Mouse (Mus musculus) cerebellum, adult (tissue): Measurements from ENCODE around the gene Eed.

Experiments used
- ATAC-seq: cut with Nextera tagmentation; 2 replicates; pipeline ENCODE4 v1.9.2; 2017; ENCODE audit warnings: mild to moderate bottlenecking, moderate library complexity, mixed read lengths; ENCODE audit not compliant: insufficient number of reproducible peaks, low FRiP score, low TSS enrichment

The Eed gene

GRCm38 (mm10) chr7:89909711-89910110, 71.1 kb downstream of the Eed start:
- ATAC-seq = no peak

DNA sequence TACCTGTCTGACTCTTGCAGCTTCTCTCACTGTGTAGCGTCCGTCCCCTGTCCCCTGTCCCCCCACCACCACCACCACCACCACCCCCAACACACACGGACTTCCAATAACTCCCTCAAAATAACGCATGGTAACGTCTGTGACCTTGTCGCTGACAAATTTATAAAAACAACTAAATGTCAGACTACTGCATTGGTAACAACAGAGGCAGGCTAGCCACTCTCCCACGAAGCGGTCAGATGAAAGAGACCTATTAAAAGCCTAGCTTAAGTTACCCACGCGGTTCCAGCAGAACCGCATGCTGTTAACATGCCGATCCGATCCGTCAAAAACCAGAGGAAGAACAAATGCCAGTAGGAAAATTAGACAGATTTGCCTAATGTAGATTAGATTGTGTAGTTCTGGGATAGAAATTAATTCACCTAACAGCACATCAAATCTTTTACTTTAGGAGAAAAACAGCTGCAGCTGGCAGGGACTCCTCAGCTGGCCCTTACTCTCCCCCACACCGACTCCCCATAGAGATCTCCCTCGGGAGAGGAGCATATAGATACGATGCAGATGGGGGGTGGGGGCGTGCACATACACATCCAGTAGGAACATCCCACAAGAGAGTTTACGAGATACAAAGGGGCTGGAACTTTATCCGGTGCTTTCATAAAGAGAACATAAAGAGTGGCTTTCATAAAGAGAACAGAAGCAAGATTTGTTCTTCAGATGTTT, 71.7 kb downstream of the Eed start:
- no peak for ATAC-seq

DNA sequence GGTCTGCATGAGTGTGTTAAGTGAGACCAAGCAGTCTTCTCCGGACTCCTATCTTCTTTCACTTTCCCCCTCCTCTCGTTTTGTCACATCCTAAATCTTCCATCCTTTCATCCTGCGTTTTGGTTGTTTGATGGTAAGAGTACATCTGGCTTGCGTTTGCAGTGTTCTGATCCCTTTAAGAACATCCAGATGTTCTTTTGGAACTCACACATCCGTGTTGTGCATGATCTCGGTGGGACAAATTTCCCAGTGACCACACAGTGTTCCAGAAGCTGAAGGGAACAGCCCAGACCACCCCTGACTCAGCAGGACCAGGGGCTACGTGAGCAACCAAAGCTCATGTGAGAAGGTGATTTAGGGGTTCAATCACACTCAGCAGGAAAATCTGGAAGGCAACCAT, 72.4 kb downstream of the Eed start:
- ATAC-seq = no peak

DNA sequence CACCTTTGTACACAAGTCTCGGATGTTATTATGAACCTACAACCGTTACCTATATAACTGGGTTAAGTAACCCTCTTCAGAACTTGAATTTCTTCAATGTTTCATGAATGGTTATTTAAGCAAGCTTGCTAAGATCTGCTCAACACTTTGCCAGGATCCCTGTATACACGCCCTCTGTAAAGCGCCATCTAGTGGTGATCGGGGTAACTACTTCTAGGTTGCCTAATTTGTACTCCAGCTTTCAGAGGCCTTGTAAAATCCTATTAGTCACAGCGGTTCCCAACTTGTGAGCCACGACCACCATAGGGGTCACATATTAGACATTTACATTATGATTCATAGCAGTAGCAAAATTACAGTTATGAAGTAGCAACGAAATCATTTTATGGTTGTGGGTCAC, 72.8 kb downstream of the Eed start:
- peak; percentile 78 for ATAC-seq
